Mouse (Mus musculus) lung, embryonic 16.5 days (tissue): ENCODE results near the gene Klhl10. TPM values are rescaled to one million over a fixed set of nuclear protein-coding genes. Genes with fewer than 3 reads are reported as not detected.
A peak's percentile ranks its signal among the peaks of the same experiment; 100 is the strongest.

Source experiments
- ATAC-seq: fragments of 200-750 bp; cut with Nextera tagmentation; 2 replicates; pipeline ENCODE4 v1.8.0; 2017; ENCODE audit warnings: low read depth, mild to moderate bottlenecking, moderate library complexity
- H3K27ac ChIP-seq: fragments of 300-500 bp; sonication (generic); 2 replicates; pipeline ENCODE4 v1.5.1; 2014; ENCODE audit warnings: mild to moderate bottlenecking, control low read depth, low read length
- H3K27me3 ChIP-seq: fragments of 300-500 bp; sonication (generic); 2 replicates; pipeline ENCODE4 v1.6.1; 2014; ENCODE audit warnings: low read depth, low read length, mixed read lengths; ENCODE audit not compliant: control insufficient read depth, insufficient read depth
- H3K36me3 ChIP-seq: fragments of 300-500 bp; sonication (generic); 2 replicates; pipeline ENCODE4 v1.6.1; 2014; ENCODE audit warnings: low read length; ENCODE audit not compliant: control insufficient read depth, insufficient read depth
- H3K4me1 ChIP-seq: fragments of 300-500 bp; sonication (generic); replicated peaks from 2 replicates; pipeline ENCODE4 v1.6.1; 2014; ENCODE audit warnings: low read length, mixed read lengths; ENCODE audit not compliant: control insufficient read depth, insufficient read depth
- H3K4me2 ChIP-seq: fragments of 300-500 bp; sonication (generic); 2 replicates; pipeline ENCODE4 v1.6.1; 2014; ENCODE audit warnings: low read depth, low read length, control low read depth
- H3K4me3 ChIP-seq: fragments of 300-500 bp; sonication (generic); 2 replicates; pipeline ENCODE4 v1.5.1; 2014; ENCODE audit warnings: mild to moderate bottlenecking, low read length, control low read depth
- H3K9ac ChIP-seq: fragments of 300-500 bp; sonication (generic); 2 replicates; pipeline ENCODE4 v1.6.1; 2014; ENCODE audit warnings: low read length, control low read depth
- H3K9me3 ChIP-seq: fragments of 300-500 bp; sonication (generic); 2 replicates; pipeline ENCODE4 v1.6.1; 2016; ENCODE audit warnings: low read length; ENCODE audit not compliant: control insufficient read depth
- WGBS: fragments of 180-500 bp; shearing (Covaris S2); extraction: QIAGEN DNeasy Blood & Tissue Kit; methylation state at CpG from one replicate; pipeline ENCODE4 v1.1.7; 2014; 5-methylcytosine and 5-hydroxymethylcytosine counted together
- polyA plus RNA-seq: library from polyadenylated mRNA; unstranded; fragments of >200 nt; fragmentation: Nextera tagmentation; extraction: Ambion mirVana; gene quantifications from 2 replicates; pipeline ENCODE4 v1.2.1, GENCODE M21; 2015

Gene Klhl10
- polyA plus RNA-seq, 1 experiment from 2014 or later = 0.73 TPM

- no peak for ATAC-seq
- Histone ChIP-seq H3K4me3 (no peak overlapping the region), H3K9ac (no peak overlapping the region), H3K36me3 (peaks cover 25% of the 10 kb centered on the region), H3K9me3 (no peaks in the 10 kb centered on the region), H3K27me3 (no peaks in the 10 kb centered on the region), H3K27ac (no peak overlapping the region), H3K4me2 (no peak overlapping the region), H3K4me1 (peaks cover 7% of the 10 kb centered on the region)
- 74% methylated on average over 8 of the region's 8 CpGs for WGBS
Observed at GRCm38 (mm10) chr11:100421537-100421936, 20.2 kb upstream of the Klhl10 start.

- Histone ChIP-seq H3K9me3 (no peaks in the 10 kb centered on the region), H3K27ac (no peak overlapping the region), H3K9ac (no peak overlapping the region), H3K4me1 (no peaks in the 10 kb centered on the region), H3K27me3 (no peaks in the 10 kb centered on the region), H3K4me2 (no peak overlapping the region), H3K36me3 (peaks cover 25% of the 10 kb centered on the region), H3K4me3 (no peak overlapping the region)
- WGBS = 82% methylated on average over 7 of the region's 7 CpGs
- ATAC-seq = no peak
Observed at GRCm38 (mm10) chr11:100423836-100424235, 17.9 kb upstream of the Klhl10 start.

GRCm38 (mm10) chr11:100425851-100426250 lies 15.9 kb upstream of the Klhl10 start:
- Histone ChIP-seq H3K9me3 (no peaks in the 10 kb centered on the region), H3K4me1 (no peaks in the 10 kb centered on the region), H3K9ac (no peak overlapping the region), H3K27ac (no peak overlapping the region), H3K27me3 (no peaks in the 10 kb centered on the region), H3K4me3 (no peak overlapping the region), H3K4me2 (no peak overlapping the region), H3K36me3 (peaks cover 29% of the 10 kb centered on the region)
- 24% methylated on average over 7 of the region's 7 CpGs for WGBS
- peak; percentile 38 for ATAC-seq

GRCm38 (mm10) chr11:100426820-100427219 lies 14.9 kb upstream of the Klhl10 start:
- no peak overlapping the region for H3K4me3 ChIP-seq
- H3K36me3 ChIP-seq = peaks cover 28% of the 10 kb centered on the region
- no peak overlapping the region for H3K9ac ChIP-seq
- ATAC-seq = no peak
- no peaks in the 10 kb centered on the region for H3K27me3 ChIP-seq
- no peaks in the 10 kb centered on the region for H3K9me3 ChIP-seq
- H3K4me2 ChIP-seq = no peak overlapping the region
- H3K4me1 ChIP-seq = no peaks in the 10 kb centered on the region
- no peak overlapping the region for H3K27ac ChIP-seq
- WGBS = 77% methylated on average over 3 of the region's 3 CpGs

- Histone ChIP-seq H3K9ac (no peak overlapping the region), H3K4me1 (no peaks in the 10 kb centered on the region), H3K27ac (no peak overlapping the region), H3K4me3 (no peak overlapping the region), H3K9me3 (no peaks in the 10 kb centered on the region), H3K36me3 (peaks cover 22% of the 10 kb centered on the region), H3K4me2 (no peak overlapping the region), H3K27me3 (no peaks in the 10 kb centered on the region)
- 48% methylated on average over 9 of the region's 9 CpGs for WGBS
- 0 out of 2 replicates have a peak, but pooled peaks have one; percentile 35 for ATAC-seq
Observed at GRCm38 (mm10) chr11:100428612-100429199, 13.0 kb upstream of the Klhl10 start.

GRCm38 (mm10) chr11:100430052-100430451 lies 11.7 kb upstream of the Klhl10 start:
- Histone ChIP-seq H3K36me3 (peaks cover 18% of the 10 kb centered on the region), H3K4me2 (no peak overlapping the region), H3K9ac (no peak overlapping the region), H3K27ac (no peak overlapping the region), H3K9me3 (no peaks in the 10 kb centered on the region), H3K4me3 (no peak overlapping the region), H3K27me3 (no peaks in the 10 kb centered on the region), H3K4me1 (no peaks in the 10 kb centered on the region)
- 84% methylated on average over 7 of the region's 7 CpGs for WGBS
- no peak for ATAC-seq

GRCm38 (mm10) chr11:100432002-100432401 lies 9.7 kb upstream of the Klhl10 start:
- no peaks in the 10 kb centered on the region for H3K9me3 ChIP-seq
- H3K4me2 ChIP-seq = no peak overlapping the region
- peaks cover 20% of the 10 kb centered on the region for H3K36me3 ChIP-seq
- 69% methylated on average over 5 of the region's 5 CpGs for WGBS
- H3K27me3 ChIP-seq = no peaks in the 10 kb centered on the region
- H3K27ac ChIP-seq = no peak overlapping the region
- ATAC-seq = no peak
- H3K9ac ChIP-seq = no peak overlapping the region
- H3K4me3 ChIP-seq = no peak overlapping the region
- no peaks in the 10 kb centered on the region for H3K4me1 ChIP-seq

GRCm38 (mm10) chr11:100435678-100436246 lies 6.0 kb upstream of the Klhl10 start:
- H3K4me3 ChIP-seq = no peak overlapping the region
- no peaks in the 10 kb centered on the region for H3K9me3 ChIP-seq
- H3K27me3 ChIP-seq = no peaks in the 10 kb centered on the region
- H3K4me1 ChIP-seq = peaks cover 10% of the 10 kb centered on the region
- ATAC-seq = no peak
- H3K4me2 ChIP-seq = no peak overlapping the region
- H3K27ac ChIP-seq = no peak overlapping the region
- WGBS = 84% methylated on average over 9 of the region's 9 CpGs
- no peak overlapping the region for H3K9ac ChIP-seq
- H3K36me3 ChIP-seq = peaks cover 23% of the 10 kb centered on the region

GRCm38 (mm10) chr11:100437901-100438300 lies 3.8 kb upstream of the Klhl10 start:
- Histone ChIP-seq H3K36me3 (peaks cover 16% of the 10 kb centered on the region), H3K9ac (no peak overlapping the region), H3K27me3 (no peaks in the 10 kb centered on the region), H3K9me3 (no peaks in the 10 kb centered on the region), H3K27ac (no peak overlapping the region), H3K4me3 (no peak overlapping the region), H3K4me2 (no peak overlapping the region), H3K4me1 (peaks cover 14% of the 10 kb centered on the region)
- ATAC-seq = no peak
- 81% methylated on average over 1 of the region's 1 CpGs for WGBS
